Mouse (Mus musculus) CH12.LX (cell line): ENCODE results near the gene Srgn. TPM values are rescaled to one million over a fixed set of nuclear protein-coding genes. Genes with fewer than 3 reads are reported as not detected.
A peak's percentile ranks its signal among the peaks of the same experiment; 100 is the strongest.

Experiments
- DNase-seq: peaks from one replicate; pipeline ENCODE4 v3.0.0-alpha.2; 2013; ENCODE audit errors: extremely low read depth
- H3K27ac ChIP-seq: 2 replicates; pipeline ENCODE4 v1.5.1; 2012; ENCODE audit warnings: low read depth, mild to moderate bottlenecking, control low read depth, moderate library complexity; ENCODE audit not compliant: insufficient read depth
- H3K27me3 ChIP-seq: replicated peaks from 2 replicates; pipeline ENCODE3; 2012; ENCODE audit warnings: inconsistent platforms
- H3K36me3 ChIP-seq, 2 experiments: replicated peaks in 1 of 2; 2 replicates each; pipeline versions ENCODE3 to v1.6.1; 2012; ENCODE audit warnings: inconsistent platforms in 1 of 2, low read length in 1 of 2, mild to moderate bottlenecking in 1 of 2, mixed read lengths in 1 of 2, moderate library complexity in 1 of 2; ENCODE audit not compliant: control insufficient read depth in 1 of 2, insufficient read depth in 1 of 2
- H3K4me1 ChIP-seq, 2 experiments: 2 replicates each; pipeline ENCODE4 v1.6.1; 2012; ENCODE audit warnings: inconsistent platforms in 1 of 2, moderate library complexity in 1 of 2; ENCODE audit not compliant: insufficient read depth in 2 of 2, control insufficient read depth in 1 of 2
- H3K4me2 ChIP-seq: 2 replicates; pipeline ENCODE4 v1.6.1; 2012; ENCODE audit warnings: low read depth, mild to moderate bottlenecking, control low read depth; ENCODE audit not compliant: poor library complexity, insufficient read depth, severe bottlenecking
- H3K4me3 ChIP-seq, 3 experiments: fragments of 150-350 bp in 1 of 3; sonication (generic) in 1 of 3; replicated peaks in 1 of 3; 2 replicates each; pipeline versions ENCODE3 to v1.5.1; 2011 to 2012; ENCODE audit warnings: low read depth in 2 of 3, low read length in 2 of 3, mild to moderate bottlenecking in 2 of 3, moderate library complexity in 2 of 3, control low read depth in 1 of 3, improper control_type of control experiment in 1 of 3, inconsistent platforms in 1 of 3, mixed read lengths in 1 of 3; ENCODE audit not compliant: poor library complexity in 1 of 3
- H3K79me2 ChIP-seq: replicated peaks from 2 replicates; pipeline ENCODE4 v1.6.1; 2012; ENCODE audit warnings: mild to moderate bottlenecking, moderate library complexity; ENCODE audit not compliant: control insufficient read depth, poor library complexity, insufficient read depth, severe bottlenecking; ENCODE audit errors: extremely low read depth
- H3K9ac ChIP-seq: 2 replicates; pipeline ENCODE4 v1.6.1; 2012; ENCODE audit warnings: low read depth, mild to moderate bottlenecking, control low read depth, moderate library complexity; ENCODE audit not compliant: insufficient read depth
- H3K9me3 ChIP-seq: replicated peaks from 2 replicates; pipeline ENCODE3; 2012; ENCODE audit warnings: low read length, inconsistent platforms, mixed read lengths
- BHLHE40 ChIP-seq: IDR thresholded peaks from 2 replicates; pipeline ENCODE4 v1.6.1; 2011; ENCODE audit warnings: mild to moderate bottlenecking, low read depth, low read length, improper control_type of control experiment
- CHD1 ChIP-seq: IDR thresholded peaks from 2 replicates; pipeline ENCODE4 v1.6.1; 2012; ENCODE audit warnings: low read depth, low read length, improper control_type of control experiment, inconsistent platforms
- CHD2 ChIP-seq: IDR thresholded peaks from 2 replicates; pipeline ENCODE4 v1.6.1; 2011; ENCODE audit warnings: low read length, improper control_type of control experiment
- E2F4 ChIP-seq: IDR thresholded peaks from 2 replicates; pipeline ENCODE4 v1.6.1; 2011; ENCODE audit warnings: low read depth, low read length, improper control_type of control experiment; ENCODE audit not compliant: insufficient replicate concordance
- EP300 ChIP-seq: IDR thresholded peaks from 2 replicates; pipeline ENCODE4 v1.6.1; 2011; ENCODE audit warnings: low read length, improper control_type of control experiment
- ETS1 ChIP-seq: conservative IDR thresholded peaks from 2 replicates; pipeline ENCODE4 v1.6.1; 2012; ENCODE audit warnings: low read depth, mild to moderate bottlenecking, inconsistent platforms, low read length, improper control_type of control experiment, moderate library complexity
- HCFC1 ChIP-seq: IDR thresholded peaks from 2 replicates; pipeline ENCODE4 v1.6.1; 2012; ENCODE audit warnings: low read depth, mild to moderate bottlenecking, inconsistent platforms, low read length, improper control_type of control experiment
- JUND ChIP-seq: conservative IDR thresholded peaks from 2 replicates; pipeline ENCODE4 v1.6.1; 2011; ENCODE audit warnings: low read depth, low read length, improper control_type of control experiment
- KAT2A ChIP-seq: IDR thresholded peaks from 2 replicates; pipeline ENCODE4 v1.6.1; 2012; ENCODE audit warnings: low read length, improper control_type of control experiment, inconsistent platforms; ENCODE audit not compliant: insufficient replicate concordance
- MAFK ChIP-seq: IDR thresholded peaks from 2 replicates; pipeline ENCODE4 v1.6.1; 2011; ENCODE audit warnings: low read length, improper control_type of control experiment; ENCODE audit not compliant: insufficient replicate concordance
- MAZ ChIP-seq: IDR thresholded peaks from 2 replicates; pipeline ENCODE4 v1.6.1; 2012; ENCODE audit warnings: low read depth, mild to moderate bottlenecking, inconsistent platforms, low read length, improper control_type of control experiment, moderate library complexity
- MXI1 ChIP-seq: IDR thresholded peaks from 2 replicates; pipeline ENCODE4 v1.6.1; 2011; ENCODE audit warnings: mild to moderate bottlenecking, low read depth, low read length, improper control_type of control experiment
- MYC ChIP-seq: IDR thresholded peaks from 2 replicates; pipeline ENCODE4 v1.6.1; 2011; ENCODE audit warnings: low read depth, mild to moderate bottlenecking, improper control_type of control experiment, low read length
- NELFE ChIP-seq: IDR thresholded peaks from 2 replicates; pipeline ENCODE4 v1.6.1; 2011; ENCODE audit warnings: low read depth, low read length, improper control_type of control experiment
- NRF1 ChIP-seq: IDR thresholded peaks from 2 replicates; pipeline ENCODE4 v1.6.1; 2014; ENCODE audit warnings: low read depth, mild to moderate bottlenecking, inconsistent platforms, low read length, improper control_type of control experiment, moderate library complexity
- PAX5 ChIP-seq: IDR thresholded peaks from 2 replicates; pipeline ENCODE4 v1.6.1; 2012; ENCODE audit warnings: low read length, inconsistent platforms, mixed read lengths
- POLR2A ChIP-seq: IDR thresholded peaks from 2 replicates; pipeline ENCODE4 v1.6.1; 2011; ENCODE audit warnings: low read depth, mild to moderate bottlenecking, improper control_type of control experiment, low read length
- POLR2AphosphoS2 ChIP-seq: IDR thresholded peaks from 2 replicates; pipeline ENCODE4 v1.6.1; 2011; ENCODE audit warnings: low read depth, low read length, improper control_type of control experiment
- RAD21 ChIP-seq: IDR thresholded peaks from 2 replicates; pipeline ENCODE4 v1.6.1; 2011; ENCODE audit warnings: low read depth, mild to moderate bottlenecking, low read length, improper control_type of control experiment, moderate library complexity
- SIN3A ChIP-seq: IDR thresholded peaks from 2 replicates; pipeline ENCODE4 v1.6.1; 2012; ENCODE audit warnings: low read length, improper control_type of control experiment, inconsistent platforms
- SMC3 ChIP-seq: IDR thresholded peaks from 2 replicates; pipeline ENCODE4 v1.6.1; 2011; ENCODE audit warnings: low read depth, low read length, improper control_type of control experiment
- TBP ChIP-seq: conservative IDR thresholded peaks from 2 replicates; pipeline ENCODE4 v1.6.1; 2011; ENCODE audit warnings: low read depth, low read length, improper control_type of control experiment
- TCF12 ChIP-seq: IDR thresholded peaks from 2 replicates; pipeline ENCODE4 v1.6.1; 2014; ENCODE audit warnings: low read depth, mild to moderate bottlenecking, inconsistent platforms, low read length, improper control_type of control experiment
- UBTF ChIP-seq: IDR thresholded peaks from 2 replicates; pipeline ENCODE4 v1.6.1; 2012; ENCODE audit warnings: low read depth, mild to moderate bottlenecking, inconsistent platforms, low read length, improper control_type of control experiment, moderate library complexity
- USF1 ChIP-seq: IDR thresholded peaks from 2 replicates; pipeline ENCODE4 v1.6.1; 2014; ENCODE audit warnings: low read depth, mild to moderate bottlenecking, inconsistent platforms, low read length, improper control_type of control experiment
- USF2 ChIP-seq: conservative IDR thresholded peaks from 2 replicates; pipeline ENCODE4 v1.6.1; 2011; ENCODE audit warnings: low read depth, low read length, improper control_type of control experiment
- ZC3H11A ChIP-seq: IDR thresholded peaks from 2 replicates; pipeline ENCODE4 v1.6.1; 2012; ENCODE audit warnings: low read depth, mild to moderate bottlenecking, inconsistent platforms, low read length, improper control_type of control experiment
- ZMIZ1 ChIP-seq: IDR thresholded peaks from 2 replicates; pipeline ENCODE4 v1.6.1; 2012; ENCODE audit warnings: low read depth, mild to moderate bottlenecking, inconsistent platforms, low read length, improper control_type of control experiment
- ZNF384 ChIP-seq: IDR thresholded peaks from 2 replicates; pipeline ENCODE4 v1.6.1; 2012; ENCODE audit warnings: low read depth, low read length, improper control_type of control experiment, inconsistent platforms
- dilution Hi-C: fragments of 300-500 bp; cut with MboI; formaldehyde crosslinking; loops from 2 replicates; pipeline ENCODE4 v1.14.3; 2020; ENCODE audit warnings: low sequenced_read_pairs; ENCODE audit not compliant: extremely low pct_unique_long_range_greater_than_20kb, extremely low pct_ligation_motif_present
- in situ Hi-C: fragments of 300-500 bp; cut with MboI; formaldehyde crosslinking; loops from 3 replicates; pipeline ENCODE4 v1.14.3; 2019; ENCODE audit warnings: low sequenced_read_pairs, low pct_ligation_motif_present, low pct_unique_long_range_greater_than_20kb, mixed read lengths
- polyA plus RNA-seq: library from polyadenylated mRNA; unstranded; fragments of >175 nt; gene quantifications from 2 replicates; pipeline ENCODE4 v1.2.1, GENCODE M21; 2012; ENCODE audit warnings: low read depth; ENCODE audit not compliant: insufficient read length
- total RNA-seq, 2 experiments: library from RNA; depleted of rRNA; stranded (reverse); fragments of 300-350 nt in 1 of 2; fragments of >200 nt in 1 of 2; gene quantifications; 2 replicates each; pipeline ENCODE4 v1.2.3; 2012 to 2014

Srgn gene
- total and polyA plus RNA-seq, 3 experiments = 189 to 519 (median 516) TPM

DNA sequence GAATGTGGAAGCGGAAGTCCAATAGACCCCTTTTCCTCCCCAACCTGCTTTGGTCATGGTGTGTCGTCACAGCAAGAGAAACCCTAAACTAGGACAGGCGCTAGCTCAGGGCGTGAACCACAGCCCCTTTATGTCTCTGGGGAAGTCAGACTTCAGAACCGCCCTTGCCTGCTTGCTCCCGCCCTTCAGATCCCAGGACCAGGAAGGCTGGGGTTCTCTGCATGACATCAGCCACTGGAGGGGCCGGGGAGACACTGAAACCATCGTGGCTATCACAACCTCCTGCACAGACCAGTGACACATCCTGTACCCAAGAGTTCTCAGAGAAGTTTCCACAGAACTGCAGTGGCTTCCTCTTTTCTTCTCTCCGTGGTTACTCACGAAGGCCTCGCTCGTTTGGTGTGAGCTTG is 16.2 kb upstream of the Srgn start (continued):
- TF ChIP-seq USF2 = no peak
- peak; percentile 24 for TF ChIP-seq SMC3
- no peak for TF ChIP-seq NELFE

DNA sequence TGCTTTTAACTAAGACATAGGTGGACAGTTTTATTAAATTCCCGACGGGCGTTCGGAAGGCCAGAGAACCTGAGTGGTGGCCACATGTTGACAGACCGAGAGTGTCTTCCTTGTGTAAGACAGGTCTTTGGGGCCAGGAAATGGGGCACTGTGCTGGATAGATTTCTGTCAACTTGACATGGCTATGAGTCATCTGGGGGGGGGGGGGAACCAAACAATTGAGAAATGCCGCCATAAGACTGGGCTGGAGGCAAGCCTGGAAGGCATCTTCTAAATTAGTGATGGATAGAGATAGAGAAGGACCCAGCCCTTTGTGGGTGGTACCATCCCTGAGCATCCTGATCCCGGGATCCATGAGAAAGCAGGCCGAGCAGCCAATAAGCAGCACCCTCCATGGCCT is 15.7 kb upstream of the Srgn start:
- Histone ChIP-seq H3K4me3 (peak overlapping the region; percentile 23 to 48 (median 41)), H3K9me3 (no peaks in the 10 kb centered on the region), H3K27ac (peak overlapping the region; percentile 100), H3K4me1 (peaks cover 10 to 60% of the 10 kb centered on the region in 2 experiments), H3K4me2 (peak overlapping the region; percentile 73), H3K79me2 (no peaks in the 10 kb centered on the region), H3K27me3 (no peaks in the 10 kb centered on the region), H3K36me3 (peaks cover 9 to 17% of the 10 kb centered on the region in 2 experiments), H3K9ac (peak overlapping the region; percentile 73)
- dilution Hi-C loops = no loop called here
- peak; percentile 68 for DNase-seq
- TF ChIP-seq NRF1 = no peak
- TF ChIP-seq MXI1 = 0 out of 2 replicates have a peak, but pooled peaks have one; percentile 17
- TF ChIP-seq MAZ = 0 out of 2 replicates have a peak, but pooled peaks have one; percentile 29
- in situ Hi-C loops = loop anchor here (5.0 kb wide), 1 partner anchor 36 kb away; no protein-coding TSS in a partner anchor

DNA sequence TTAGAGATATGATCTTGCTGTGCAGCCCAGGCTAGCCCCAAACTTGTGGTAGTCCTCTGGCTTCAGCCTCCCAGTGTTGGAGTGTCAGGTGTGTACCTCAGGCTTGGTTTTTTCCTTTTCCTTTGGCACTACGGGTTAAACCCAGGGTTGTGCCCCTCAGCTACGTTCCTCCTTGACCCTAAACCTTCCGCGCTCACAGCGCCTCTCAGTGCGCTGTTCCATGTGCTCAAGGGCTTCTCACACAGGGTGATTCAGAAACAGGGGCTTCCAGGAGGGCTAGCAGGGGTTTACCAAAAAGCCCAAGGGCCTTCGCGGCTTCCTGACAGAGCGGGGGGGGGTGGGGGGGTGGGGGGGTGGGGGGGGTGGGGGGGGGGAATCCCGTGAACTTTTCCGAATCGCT is 15.3 kb upstream of the Srgn start:
- H3K9ac ChIP-seq = no peak overlapping the region
- dilution Hi-C loops = no loop called here
- TF ChIP-seq UBTF (no peak), ZMIZ1 (peak; percentile 49; the same call in 1 of the 2 replicates), CHD2 (peak; percentile 57; the same call in 1 of the 2 replicates), RAD21 (no peak; the same call in 1 of the 2 replicates), EP300 (0 out of 2 replicates have a peak, but pooled peaks have one; percentile 17), TBP (no peak; the same call in 1 of the 2 replicates), PAX5 (no peak), SMC3 (0 out of 2 replicates have a peak, but pooled peaks have one; percentile 3), MXI1 (peak; percentile 83; the same call in 1 of the 2 replicates), POLR2AphosphoS2 (no peak), USF2 (no peak), ZNF384 (no peak), SIN3A (no peak; the same call in 1 of the 2 replicates), MYC (peak; percentile 92), NRF1 (peak; percentile 21; the same call in 1 of the 2 replicates), HCFC1 (peak; percentile 25; the same call in 1 of the 2 replicates), USF1 (no peak), ZC3H11A (no peak), MAZ (peak; percentile 43; the same call in 1 of the 2 replicates), JUND (no peak), KAT2A (no peak), CHD1 (0 out of 2 replicates have a peak, but pooled peaks have one; percentile 32), MAFK (no peak), ETS1 (peak; percentile 71), TCF12 (0 out of 2 replicates have a peak, but pooled peaks have one; percentile 52), POLR2A (peak; percentile 57), E2F4 (no peak), BHLHE40 (0 out of 2 replicates have a peak, but pooled peaks have one; percentile 45)

More for the DNA sequence above, 15.3 kb upstream of the Srgn start:
- H3K4me3 ChIP-seq = peak overlapping the region in 2 of 3 experiments; percentile 2 to 35
- H3K9me3 ChIP-seq = no peaks in the 10 kb centered on the region
- DNase-seq = peak; percentile 82
- no peaks in the 10 kb centered on the region for H3K79me2 ChIP-seq
- peaks cover 9 to 17% of the 10 kb centered on the region in 2 experiments for H3K36me3 ChIP-seq
- peak overlapping the region; percentile 100 for H3K27ac ChIP-seq
- in situ Hi-C loops = loop anchor here (5.0 kb wide), 1 partner anchor 35 kb away; no protein-coding TSS in a partner anchor
- H3K4me2 ChIP-seq = peak overlapping the region; percentile 73; the same call in 1 of the 2 replicates
- peaks cover 10 to 60% of the 10 kb centered on the region in 2 experiments for H3K4me1 ChIP-seq
- no peaks in the 10 kb centered on the region for H3K27me3 ChIP-seq
